Mouse (Mus musculus): ENCODE data around the gene Hadha. TPM values are rescaled to one million over a fixed set of nuclear protein-coding genes. Genes with fewer than 3 reads are reported as not detected.

The Hadha gene
- polyA plus RNA-seq, 1 experiment = 29.4 TPM

DNA sequence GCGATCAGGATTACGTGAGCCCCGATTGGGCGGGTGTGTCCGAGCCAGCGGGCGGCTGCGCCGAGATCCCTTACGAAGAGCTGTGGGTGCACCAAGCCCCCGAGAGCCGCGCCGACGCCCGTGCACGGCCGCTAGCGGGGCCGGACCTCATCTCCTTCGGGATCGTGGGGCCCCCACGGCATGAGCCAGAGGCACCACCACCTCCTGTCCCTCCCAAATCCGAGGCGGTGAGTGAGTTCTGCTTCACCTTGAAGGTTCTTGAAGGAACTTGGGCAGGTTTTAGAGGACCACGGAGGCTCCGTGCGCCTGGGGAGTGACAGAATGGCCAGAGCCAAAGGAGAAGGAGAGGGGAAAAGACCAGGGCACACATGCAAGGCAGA, 40.2 kb downstream of the Hadha start:
- Histone ChIP-seq H3K4me3 (ENCODE audit: extremely low read depth, insufficient read depth, insufficient read length) (peak overlapping the region; percentile 43; the same call in 1 of the 2 replicates), H3K27ac (ENCODE audit: insufficient read depth, low read length) (no peak overlapping the region), H3K36me3 (ENCODE audit: control insufficient read depth, insufficient read depth, low read length) (peaks cover 9% of the 10 kb centered on the region), H3K4me1 (ENCODE audit: control insufficient read depth, insufficient read depth, insufficient read length) (peaks cover 8% of the 10 kb centered on the region), H3K27me3 (ENCODE audit: control insufficient read depth, insufficient read depth, low read length) (peaks cover 8% of the 10 kb centered on the region)
- TF ChIP-seq CTCF (IDR thresholded peaks at IDR 0.05; ENCODE audit: extremely low read depth, insufficient read depth, insufficient read length, insufficient replicate concordance) = no peak
- TF ChIP-seq POLR2A (IDR thresholded peaks at IDR 0.05; ENCODE audit: low read depth, low read length) = no peak
- 5% methylated on average over 28 of the region's 28 CpGs for WGBS
- no peak for DNase-seq (ENCODE audit: low read depth in 1 of 2, low spot score in 2 of 2)

DNA sequence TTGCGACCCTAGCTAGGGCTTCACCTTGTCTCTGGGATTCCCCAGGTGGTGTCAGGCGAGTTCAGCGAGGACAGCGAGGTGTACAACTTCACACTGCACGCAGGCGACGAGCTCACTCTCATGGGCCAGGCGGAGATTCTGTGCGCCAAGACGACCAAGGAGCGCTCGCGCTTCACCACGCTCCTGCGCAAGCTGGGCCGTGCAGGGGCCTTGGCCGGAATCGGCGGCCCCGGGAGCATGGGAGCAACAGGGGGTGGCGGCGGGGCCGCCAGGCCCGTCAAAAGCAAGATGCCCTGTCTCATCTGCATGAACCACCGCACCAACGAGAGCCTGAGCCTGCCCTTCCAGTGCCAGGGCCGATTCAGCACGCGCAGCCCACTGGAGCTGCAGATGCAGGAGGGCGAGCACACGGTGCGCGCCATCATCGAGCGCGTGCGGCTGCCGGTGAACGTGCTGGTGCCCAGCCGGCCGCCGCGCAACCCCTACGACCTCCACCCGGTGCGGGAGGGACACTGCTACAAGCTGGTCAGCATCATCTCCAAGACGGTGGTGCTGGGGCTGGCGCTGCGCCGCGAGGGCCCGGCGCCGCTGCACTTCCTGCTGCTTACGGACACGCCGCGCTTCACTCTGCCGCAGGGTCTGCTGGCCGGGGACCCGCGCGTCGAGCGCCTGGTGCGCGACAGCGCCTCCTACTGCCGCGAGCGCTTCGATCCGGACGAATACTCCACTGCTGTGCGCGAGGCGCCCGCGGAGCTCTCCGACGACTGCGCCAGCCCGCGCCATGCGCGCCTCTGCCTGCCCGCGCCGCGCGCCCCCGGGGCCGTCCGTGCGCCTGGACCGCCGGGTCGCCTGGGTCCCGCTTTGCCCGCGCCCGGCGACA, 40.8 kb downstream of the Hadha start:
- no peak overlapping the region for H3K27ac ChIP-seq (ENCODE audit: insufficient read depth, low read length)
- TF ChIP-seq CTCF (IDR thresholded peaks at IDR 0.05; ENCODE audit: extremely low read depth, insufficient read depth, insufficient read length, insufficient replicate concordance) (peak; percentile 33; the same call in 1 of the 2 replicates), POLR2A (IDR thresholded peaks at IDR 0.05; ENCODE audit: low read depth, low read length) (no peak)
- WGBS = 3% methylated on average over 101 of the region's 103 CpGs
- H3K27me3 ChIP-seq (ENCODE audit: control insufficient read depth, insufficient read depth, low read length) = peaks cover 8% of the 10 kb centered on the region
- peaks cover 4% of the 10 kb centered on the region for H3K36me3 ChIP-seq (ENCODE audit: control insufficient read depth, insufficient read depth, low read length)
- DNase-seq (ENCODE audit: low read depth in 1 of 2, low spot score in 2 of 2) = peak; percentile 23 to 34
- H3K4me3 ChIP-seq (ENCODE audit: extremely low read depth, insufficient read depth, insufficient read length) = peak overlapping the region; percentile 43; the same call in 1 of the 2 replicates
- peaks cover 8% of the 10 kb centered on the region for H3K4me1 ChIP-seq (ENCODE audit: control insufficient read depth, insufficient read depth, insufficient read length)

DNA sequence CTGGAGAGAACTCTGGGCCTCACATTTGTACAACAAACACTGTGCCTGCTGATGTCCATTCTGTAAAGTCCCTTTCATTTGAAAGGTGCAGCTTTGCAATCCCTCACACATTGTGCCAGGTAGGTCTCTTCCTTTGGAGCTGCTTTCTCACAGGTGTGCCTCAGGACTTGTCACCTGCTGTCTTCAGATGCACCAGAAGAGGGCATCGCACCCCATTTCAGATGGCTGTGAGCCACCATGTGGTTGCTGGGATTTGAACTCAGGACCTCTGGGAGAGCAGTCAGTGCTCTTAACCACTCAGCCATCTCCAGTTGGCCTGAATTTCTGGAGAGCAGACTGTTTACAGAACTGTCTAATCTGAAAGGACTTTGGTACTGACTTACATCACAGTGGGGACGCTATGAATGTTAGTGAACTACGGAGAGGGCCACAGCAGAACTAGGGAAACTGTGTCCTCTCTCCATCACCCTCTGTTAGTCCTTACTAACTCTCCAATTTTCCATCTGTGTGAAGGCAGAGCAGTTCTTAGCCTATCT, 42.4 kb downstream of the Hadha start:
- 93% methylated on average over 3 of the region's 3 CpGs for WGBS
- Histone ChIP-seq H3K27ac (ENCODE audit: insufficient read depth, low read length) (no peak overlapping the region), H3K4me3 (ENCODE audit: extremely low read depth, insufficient read depth, insufficient read length) (no peak overlapping the region), H3K27me3 (ENCODE audit: control insufficient read depth, insufficient read depth, low read length) (peaks cover 8% of the 10 kb centered on the region), H3K36me3 (ENCODE audit: control insufficient read depth, insufficient read depth, low read length) (no peaks in the 10 kb centered on the region; the same call in 1 of the 2 replicates), H3K4me1 (ENCODE audit: control insufficient read depth, insufficient read depth, insufficient read length) (peaks cover 8% of the 10 kb centered on the region)
- TF ChIP-seq CTCF (IDR thresholded peaks at IDR 0.05; ENCODE audit: extremely low read depth, insufficient read depth, insufficient read length, insufficient replicate concordance) = no peak
- no peak for TF ChIP-seq POLR2A (IDR thresholded peaks at IDR 0.05; ENCODE audit: low read depth, low read length)
- DNase-seq (ENCODE audit: low read depth in 1 of 2, low spot score in 2 of 2) = no peak

DNA sequence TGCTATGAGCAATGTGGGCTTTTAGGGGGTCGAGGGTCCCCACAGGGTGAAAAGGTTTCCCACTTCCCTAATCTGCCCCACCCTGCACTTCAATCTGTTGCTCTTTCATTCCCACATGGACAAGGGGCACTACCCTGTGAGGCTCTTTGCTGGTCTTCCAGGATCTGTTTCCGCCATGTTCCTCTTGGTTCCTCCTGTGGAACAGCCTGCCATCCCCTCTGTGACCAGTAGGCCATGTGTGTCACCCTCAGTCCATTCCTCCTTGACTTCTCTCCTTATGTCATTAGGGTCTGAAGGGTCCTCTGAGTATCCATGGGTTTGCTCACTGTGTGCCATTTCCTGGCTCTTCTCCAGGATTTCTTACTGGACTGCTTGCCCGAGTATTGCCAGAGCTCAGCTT, 43.2 kb downstream of the Hadha start:
- Histone ChIP-seq H3K4me3 (ENCODE audit: extremely low read depth, insufficient read depth, insufficient read length) (no peak overlapping the region), H3K27ac (ENCODE audit: insufficient read depth, low read length) (no peak overlapping the region), H3K27me3 (ENCODE audit: control insufficient read depth, insufficient read depth, low read length) (peaks cover 8% of the 10 kb centered on the region), H3K36me3 (ENCODE audit: control insufficient read depth, insufficient read depth, low read length) (no peaks in the 10 kb centered on the region), H3K4me1 (ENCODE audit: control insufficient read depth, insufficient read depth, insufficient read length) (peaks cover 8% of the 10 kb centered on the region)
- TF ChIP-seq POLR2A (IDR thresholded peaks at IDR 0.05; ENCODE audit: low read depth, low read length) (no peak), CTCF (IDR thresholded peaks at IDR 0.05; ENCODE audit: extremely low read depth, insufficient read depth, insufficient read length, insufficient replicate concordance) (no peak)
- 73% methylated on average over 3 of the region's 3 CpGs for WGBS
- DNase-seq (ENCODE audit: low read depth in 1 of 2, low spot score in 2 of 2) = no peak

DNA sequence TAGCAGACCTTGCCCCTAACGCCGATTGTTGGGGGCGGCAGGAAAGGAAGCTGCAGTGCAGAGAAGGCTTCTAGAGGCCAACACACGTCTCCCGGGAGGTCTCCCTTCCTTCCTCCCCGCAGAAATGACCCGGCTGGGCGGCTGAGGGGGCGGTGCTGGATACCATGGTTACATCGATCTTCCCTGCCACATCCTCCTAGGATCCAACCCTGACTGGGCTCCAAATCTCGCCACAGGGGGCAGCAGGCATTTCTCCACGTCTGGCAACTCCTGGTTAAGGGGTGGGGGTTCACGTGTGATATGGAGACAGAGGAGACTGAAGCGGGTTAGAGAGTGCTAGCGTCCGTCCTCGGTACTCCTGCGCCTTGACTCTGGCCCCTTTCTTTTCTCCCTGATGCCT, 43.8 kb downstream of the Hadha start:
- Histone ChIP-seq H3K4me1 (ENCODE audit: control insufficient read depth, insufficient read depth, insufficient read length) (peaks cover 8% of the 10 kb centered on the region), H3K4me3 (ENCODE audit: extremely low read depth, insufficient read depth, insufficient read length) (no peak overlapping the region), H3K36me3 (ENCODE audit: control insufficient read depth, insufficient read depth, low read length) (no peaks in the 10 kb centered on the region), H3K27me3 (ENCODE audit: control insufficient read depth, insufficient read depth, low read length) (peaks cover 8% of the 10 kb centered on the region), H3K27ac (ENCODE audit: insufficient read depth, low read length) (no peak overlapping the region)
- TF ChIP-seq CTCF (IDR thresholded peaks at IDR 0.05; ENCODE audit: extremely low read depth, insufficient read depth, insufficient read length, insufficient replicate concordance) (no peak), POLR2A (IDR thresholded peaks at IDR 0.05; ENCODE audit: low read depth, low read length) (no peak)
- DNase-seq (ENCODE audit: low read depth in 1 of 2, low spot score in 2 of 2) = no peak
- 4% methylated on average over 18 of the region's 18 CpGs for WGBS

DNA sequence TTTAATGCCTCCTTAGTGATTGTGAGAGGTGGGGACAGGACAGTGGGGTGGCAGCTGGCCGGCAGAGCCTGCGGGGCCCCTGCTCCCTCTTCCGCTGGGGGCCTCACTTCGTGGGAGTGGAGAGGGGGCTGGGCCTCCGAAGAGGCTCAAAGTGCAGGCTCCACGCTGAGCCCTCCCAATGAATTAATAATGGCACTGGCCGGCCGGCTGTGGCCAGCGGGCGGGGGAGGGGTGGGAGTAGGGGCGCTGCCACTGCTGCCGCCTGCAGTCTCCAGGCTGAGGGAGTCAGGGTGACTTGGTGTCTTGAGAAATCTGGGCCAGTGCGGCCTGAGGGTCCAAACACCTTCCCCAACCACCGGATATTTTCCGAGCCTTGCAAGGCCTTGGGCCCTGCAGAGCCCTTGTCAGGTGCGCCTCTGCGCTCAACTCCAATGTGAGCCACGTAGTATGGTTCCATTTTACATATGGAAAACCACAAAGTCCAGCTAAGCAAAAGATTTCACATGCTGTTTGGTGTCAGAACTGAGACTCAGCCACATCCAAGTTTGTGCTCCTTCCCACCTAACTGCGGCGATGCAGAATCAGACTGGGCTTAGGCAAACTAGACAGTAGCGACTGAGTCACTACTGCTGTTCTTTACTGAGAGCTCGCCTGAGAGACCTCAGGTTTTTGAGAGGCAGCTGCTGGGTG, 44.4 kb downstream of the Hadha start:
- no peak for DNase-seq (ENCODE audit: low read depth in 1 of 2, low spot score in 2 of 2)
- H3K4me3 ChIP-seq (ENCODE audit: extremely low read depth, insufficient read depth, insufficient read length) = no peak overlapping the region
- WGBS = 44% methylated on average over 22 of the region's 22 CpGs
- H3K4me1 ChIP-seq (ENCODE audit: control insufficient read depth, insufficient read depth, insufficient read length) = peaks cover 8% of the 10 kb centered on the region
- H3K27ac ChIP-seq (ENCODE audit: insufficient read depth, low read length) = no peak overlapping the region
- no peaks in the 10 kb centered on the region for H3K36me3 ChIP-seq (ENCODE audit: control insufficient read depth, insufficient read depth, low read length)
- TF ChIP-seq CTCF (IDR thresholded peaks at IDR 0.05; ENCODE audit: extremely low read depth, insufficient read depth, insufficient read length, insufficient replicate concordance) (no peak), POLR2A (IDR thresholded peaks at IDR 0.05; ENCODE audit: low read depth, low read length) (no peak)
- H3K27me3 ChIP-seq (ENCODE audit: control insufficient read depth, insufficient read depth, low read length) = peaks cover 12% of the 10 kb centered on the region
